Mouse (Mus musculus): ENCODE results near the gene Tanc2.

Gene Tanc2

GRCm38 (mm10) chr11:105589877-105590641 lies at the start of gene Tanc2:
Gene Tanc2 (plus strand): TSS chr11:105589986.
- peak; percentile 22 to 69 for DNase-seq (ENCODE audit: low spot score in 2 of 2)

GRCm38 (mm10) chr11:105540781-105541180 lies 49.0 kb upstream of the Tanc2 start:
- DNase-seq (ENCODE audit: low spot score in 2 of 2), result no peak

- DNase-seq (ENCODE audit: low spot score in 2 of 2), result no peak
These were observed 48.4 kb upstream of the Tanc2 start for GRCm38 (mm10) chr11:105541366-105541765.

GRCm38 (mm10) chr11:105542129-105542528 lies 47.7 kb upstream of the Tanc2 start:
- DNase-seq (ENCODE audit: low spot score in 2 of 2), result no peak

- DNase-seq (ENCODE audit: low spot score in 2 of 2), result no peak
These were observed 44.0 kb upstream of the Tanc2 start for GRCm38 (mm10) chr11:105545801-105546200.

- no peak for DNase-seq (ENCODE audit: low spot score in 2 of 2)
These were observed 43.4 kb upstream of the Tanc2 start for GRCm38 (mm10) chr11:105546393-105546792.

- no peak for DNase-seq (ENCODE audit: low spot score in 2 of 2)
These were observed 41.4 kb upstream of the Tanc2 start for GRCm38 (mm10) chr11:105548383-105548782.

- DNase-seq (ENCODE audit: low spot score in 2 of 2), result no peak
These were observed 40.3 kb upstream of the Tanc2 start for GRCm38 (mm10) chr11:105549164-105550121.

GRCm38 (mm10) chr11:105557285-105557684 lies 32.5 kb upstream of the Tanc2 start:
- DNase-seq (ENCODE audit: low spot score in 2 of 2), result no peak

- DNase-seq (ENCODE audit: low spot score in 2 of 2), result no peak
These were observed 31.7 kb upstream of the Tanc2 start for GRCm38 (mm10) chr11:105558091-105558490.

GRCm38 (mm10) chr11:105558803-105559505 lies 30.8 kb upstream of the Tanc2 start:
- no peak for DNase-seq (ENCODE audit: low spot score in 2 of 2)

GRCm38 (mm10) chr11:105563546-105563945 lies 26.2 kb upstream of the Tanc2 start:
- no peak for DNase-seq (ENCODE audit: low spot score in 2 of 2)

GRCm38 (mm10) chr11:105567221-105567641 lies 22.6 kb upstream of the Tanc2 start:
- no peak for DNase-seq (ENCODE audit: low spot score in 2 of 2)

GRCm38 (mm10) chr11:105571996-105572395 lies 17.8 kb upstream of the Tanc2 start:
- DNase-seq (ENCODE audit: low spot score in 2 of 2), result no peak

GRCm38 (mm10) chr11:105574241-105574640 lies 15.5 kb upstream of the Tanc2 start:
- DNase-seq (ENCODE audit: low spot score in 2 of 2), result no peak

- no peak for DNase-seq (ENCODE audit: low spot score in 2 of 2)
These were observed 12.6 kb upstream of the Tanc2 start for GRCm38 (mm10) chr11:105577211-105577610.

GRCm38 (mm10) chr11:105582020-105582419 lies 7.8 kb upstream of the Tanc2 start:
- DNase-seq (ENCODE audit: low spot score in 2 of 2), result no peak

GRCm38 (mm10) chr11:105589231-105589876 lies 432 bp upstream of the Tanc2 start:
- peak; percentile 72 to 84 for DNase-seq (ENCODE audit: low spot score in 2 of 2)

- DNase-seq (ENCODE audit: low spot score in 2 of 2), result peak in 1 of 2 experiments; percentile 24
These were observed 2.1 kb downstream of the Tanc2 start for GRCm38 (mm10) chr11:105591905-105592304.

- DNase-seq (ENCODE audit: low spot score in 2 of 2), result no peak
These were observed 12.4 kb downstream of the Tanc2 start for GRCm38 (mm10) chr11:105602177-105602576.

GRCm38 (mm10) chr11:105626201-105626600 lies 36.4 kb downstream of the Tanc2 start:
- DNase-seq (ENCODE audit: low spot score in 2 of 2), result no peak

Data from spleen, postnatal 4 days (tissue).